Mouse (Mus musculus): ENCODE results near the gene Ist1. TPM values are rescaled to one million over a fixed set of nuclear protein-coding genes. Genes with fewer than 3 reads are reported as not detected.

The Ist1 gene
- 129 and 135 TPM in 2 replicates for polyA plus RNA-seq (2015; fragmentation: Nextera tagmentation; extraction: Ambion mirVana)

DNA sequence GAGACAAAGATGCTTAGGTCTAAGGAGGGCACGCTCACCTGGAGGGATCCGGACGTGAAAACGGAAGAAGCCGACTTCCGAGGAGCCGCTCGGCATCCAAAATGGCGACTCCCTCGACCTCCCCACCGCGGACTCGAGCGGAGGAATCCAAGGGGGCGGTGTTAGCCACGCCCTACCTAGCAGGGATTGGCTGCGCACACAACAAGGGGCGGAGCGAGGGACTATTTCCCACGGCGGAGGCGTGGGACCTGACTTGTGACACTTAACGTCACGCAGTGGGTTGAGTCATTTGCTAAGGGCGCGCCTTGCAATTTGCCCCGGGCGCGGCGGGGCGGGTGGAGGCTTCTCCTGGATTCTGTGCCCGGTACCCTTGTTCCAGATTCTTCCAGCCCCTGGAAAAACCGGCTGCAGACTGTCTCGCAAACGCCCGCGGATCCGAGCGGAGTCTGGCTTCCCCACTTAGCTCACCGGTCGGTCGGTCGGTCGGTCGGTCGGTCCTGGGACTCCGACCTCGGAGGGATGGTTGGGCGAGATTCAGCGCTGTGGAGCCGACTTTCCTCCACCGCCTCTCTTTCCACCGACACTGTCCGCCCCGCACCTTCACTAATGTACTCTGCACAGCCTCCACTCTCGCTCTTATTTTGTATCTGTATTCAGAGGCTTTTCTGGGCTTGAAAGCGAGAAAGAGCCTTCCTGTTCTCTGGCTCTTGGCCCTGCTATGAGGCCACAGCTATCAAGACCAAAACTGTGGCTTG, at the start of gene Ist1:
Gene Ist1, minus strand, starts transcription at position 115 of the 755 bp plus-strand sequence.
- Histone ChIP-seq H3K4me1 (peaks cover 10% of the 10 kb centered on the region), H3K27me3 (replicated peaks) (no peaks in the 10 kb centered on the region), H3K4me3 (replicated peaks) (peak within 1 kb of the TSS; percentile 99), H3K36me3 (no peaks in the 10 kb centered on the region), H3K27ac (peak within 1 kb of the TSS; percentile 77), H3K4me2 (peak within 1 kb of the TSS; percentile 71), H3K9ac (peak within 1 kb of the TSS; percentile 92), H3K9me3 (no peaks in the 10 kb centered on the region)
- under 1% methylated on average over 57 of the region's 57 CpGs for WGBS
- peak; percentile 98 for ATAC-seq (ENCODE audit: insufficient read depth, low FRiP score, low read depth)

DNA sequence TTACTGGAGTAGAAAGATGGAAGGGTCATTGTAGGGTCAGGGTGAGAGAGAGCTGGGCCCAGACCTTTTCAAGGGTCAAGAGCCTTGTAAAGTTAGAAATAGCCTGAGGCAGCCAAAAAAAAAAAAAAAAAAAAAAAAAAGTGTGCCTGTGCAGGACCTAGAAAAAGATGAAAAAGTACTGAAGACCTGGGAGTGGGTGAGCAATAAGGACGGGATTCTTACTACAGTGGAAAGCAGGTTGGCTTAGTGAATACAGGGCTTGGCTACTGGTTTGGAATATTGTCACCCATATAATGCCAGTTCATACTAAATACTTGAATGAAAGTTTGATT, 45.0 kb upstream of the Ist1 start:
- H3K27me3 ChIP-seq (replicated peaks) = no peaks in the 10 kb centered on the region
- no peak for ATAC-seq (ENCODE audit: insufficient read depth, low FRiP score, low read depth)
- H3K4me2 ChIP-seq = peak overlapping the region; percentile 64
- 89% methylated on average over 1 of the region's 1 CpGs for WGBS
- peak overlapping the region; percentile 72; the same call in 1 of the 2 replicates for H3K27ac ChIP-seq
- H3K4me1 ChIP-seq = peaks cover 10% of the 10 kb centered on the region
- no peaks in the 10 kb centered on the region for H3K9me3 ChIP-seq
- peaks cover 11% of the 10 kb centered on the region for H3K36me3 ChIP-seq
- H3K9ac ChIP-seq = no peak overlapping the region; the same call in 1 of the 2 replicates
- H3K4me3 ChIP-seq (replicated peaks) = peak overlapping the region; percentile 98

DNA sequence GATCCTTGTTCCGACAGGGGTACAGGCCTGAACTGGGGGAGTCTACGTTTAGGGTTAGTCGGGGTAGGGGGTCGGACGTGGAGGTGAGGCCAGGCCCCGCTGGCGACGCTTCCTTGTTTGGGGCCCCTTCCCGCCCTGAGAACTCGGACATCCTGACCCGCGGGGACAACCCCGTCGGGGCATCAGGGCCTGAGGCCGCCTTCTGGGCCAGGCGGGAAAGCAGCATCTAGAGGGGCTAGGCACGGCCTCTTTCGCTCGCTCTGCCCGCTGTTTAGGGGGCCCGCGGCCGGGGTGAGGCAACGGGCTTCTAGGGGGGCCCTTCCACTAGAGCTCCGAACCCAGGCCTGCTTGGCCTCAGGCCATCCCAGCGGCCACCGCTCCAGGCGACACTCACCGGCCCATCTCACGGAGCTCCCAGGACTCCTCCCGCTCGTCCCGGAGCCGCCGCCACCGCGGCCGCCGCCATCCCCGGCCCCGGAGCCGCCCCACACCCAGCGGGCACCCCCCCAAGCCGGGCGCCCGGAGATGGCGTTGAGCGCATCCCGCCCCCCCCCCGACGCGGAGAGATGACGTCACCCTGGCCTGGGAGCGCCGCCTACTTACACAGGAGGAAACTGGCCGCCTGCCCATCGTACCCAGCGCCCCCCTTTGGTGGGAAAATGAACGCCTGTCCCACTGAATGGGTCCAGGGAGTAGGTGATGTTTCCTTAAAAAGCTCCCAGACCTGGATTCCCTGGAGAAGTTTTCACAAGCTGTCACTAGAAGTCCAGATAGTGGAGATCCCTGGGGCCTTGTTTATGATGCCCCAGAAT, 44.4 kb upstream of the Ist1 start, which contains the start of gene Atxn1l:
Gene Atxn1l, minus strand, starts transcription at position 503 of the 812 bp plus-strand sequence.
- Histone ChIP-seq H3K9ac (peak within 1 kb of the TSS; percentile 92), H3K36me3 (peaks cover 17% of the 10 kb centered on the region), H3K27ac (peak within 1 kb of the TSS; percentile 72; the same call in 1 of the 2 replicates), H3K9me3 (no peaks in the 10 kb centered on the region), H3K4me2 (peak within 1 kb of the TSS; percentile 64), H3K27me3 (replicated peaks) (no peaks in the 10 kb centered on the region), H3K4me3 (replicated peaks) (peak within 1 kb of the TSS; percentile 98), H3K4me1 (peaks cover 10% of the 10 kb centered on the region)
- WGBS = under 1% methylated on average over 58 of the region's 59 CpGs
- ATAC-seq (ENCODE audit: insufficient read depth, low FRiP score, low read depth) = peak; percentile 84

DNA sequence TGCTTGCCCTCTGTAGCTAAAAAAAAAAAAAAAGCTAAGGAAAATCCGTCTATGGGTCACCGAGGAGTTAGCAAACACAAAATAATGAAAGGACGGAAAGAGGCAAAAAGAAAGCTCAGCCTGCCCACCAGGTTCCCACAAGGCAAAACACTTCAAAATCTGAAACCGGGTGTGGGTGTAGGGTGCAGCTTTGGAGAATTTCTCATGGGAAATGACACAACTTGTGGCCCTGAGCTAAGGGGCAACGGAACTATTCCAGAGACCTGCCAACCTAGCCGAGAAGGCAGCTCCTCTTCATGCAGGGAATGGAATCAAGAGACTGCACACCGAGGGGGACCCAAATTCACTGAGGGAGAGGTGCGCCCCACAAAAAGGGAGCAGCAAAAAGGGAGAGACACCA, 43.8 kb upstream of the Ist1 start:
- Histone ChIP-seq H3K4me3 (replicated peaks) (peak overlapping the region; percentile 98), H3K36me3 (peaks cover 23% of the 10 kb centered on the region), H3K9me3 (no peaks in the 10 kb centered on the region), H3K27ac (peak overlapping the region; percentile 72; the same call in 1 of the 2 replicates), H3K4me1 (peaks cover 10% of the 10 kb centered on the region), H3K4me2 (peak overlapping the region; percentile 64), H3K27me3 (replicated peaks) (no peaks in the 10 kb centered on the region), H3K9ac (peak overlapping the region; percentile 92)
- ATAC-seq (ENCODE audit: insufficient read depth, low FRiP score, low read depth) = no peak
- whole genome bisulfite sequencing = 5% methylated on average over 8 of the region's 8 CpGs

DNA sequence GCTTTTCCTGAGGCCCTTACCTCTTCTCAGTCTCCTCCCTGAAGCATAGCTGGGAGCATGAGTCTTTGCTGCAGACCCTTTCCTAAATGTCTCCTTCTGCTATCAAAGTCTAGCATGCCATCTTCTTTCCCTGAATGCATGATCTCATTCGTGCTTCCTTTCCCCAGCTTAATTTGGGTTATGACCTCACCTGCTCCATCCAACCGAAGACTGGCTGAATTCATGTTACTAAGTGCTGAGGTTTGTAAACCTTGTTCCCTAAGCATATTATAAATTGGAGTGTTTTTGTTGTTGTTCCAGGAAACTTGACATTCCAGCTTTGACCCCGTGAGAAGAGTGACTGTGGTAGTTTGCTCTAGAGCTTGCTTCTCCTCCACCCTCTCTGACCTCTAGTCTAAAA, 41.0 kb upstream of the Ist1 start:
- ATAC-seq (ENCODE audit: insufficient read depth, low FRiP score, low read depth) = no peak
- WGBS = 90% methylated on average over 3 of the region's 3 CpGs
- no peak overlapping the region for H3K27ac ChIP-seq
- peaks cover 10% of the 10 kb centered on the region for H3K4me1 ChIP-seq
- H3K36me3 ChIP-seq = peaks cover 35% of the 10 kb centered on the region
- H3K9ac ChIP-seq = no peak overlapping the region
- no peak overlapping the region for H3K4me3 ChIP-seq (replicated peaks)
- no peaks in the 10 kb centered on the region for H3K27me3 ChIP-seq (replicated peaks)
- no peak overlapping the region for H3K4me2 ChIP-seq
- H3K9me3 ChIP-seq = no peaks in the 10 kb centered on the region

DNA sequence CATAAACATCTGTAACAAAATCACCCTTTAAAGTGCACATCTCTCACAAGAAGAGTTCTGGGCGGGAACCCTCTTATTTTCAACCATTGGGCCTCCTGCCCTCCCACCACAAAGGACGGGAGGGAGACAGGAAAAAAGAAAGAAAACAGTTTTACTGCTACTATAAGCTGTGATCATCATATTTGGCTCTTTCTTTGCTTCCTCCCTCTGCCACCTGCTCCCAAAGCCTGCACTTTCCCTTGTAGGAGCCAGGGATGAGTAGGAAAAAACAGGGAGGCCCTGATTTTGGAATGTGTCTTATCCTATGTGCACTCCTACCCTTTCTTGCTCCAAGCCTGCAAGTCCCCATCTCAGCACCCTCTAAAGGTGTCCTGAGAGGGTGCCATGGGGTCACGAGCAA, 38.0 kb upstream of the Ist1 start:
- peaks cover 43% of the 10 kb centered on the region for H3K36me3 ChIP-seq
- H3K4me2 ChIP-seq = no peak overlapping the region
- 82% methylated on average over 3 of the region's 3 CpGs for WGBS
- no peak overlapping the region for H3K4me3 ChIP-seq (replicated peaks)
- no peak for ATAC-seq (ENCODE audit: insufficient read depth, low FRiP score, low read depth)
- no peaks in the 10 kb centered on the region for H3K4me1 ChIP-seq
- H3K9me3 ChIP-seq = no peaks in the 10 kb centered on the region
- H3K9ac ChIP-seq = no peak overlapping the region
- no peaks in the 10 kb centered on the region for H3K27me3 ChIP-seq (replicated peaks)
- no peak overlapping the region for H3K27ac ChIP-seq

DNA sequence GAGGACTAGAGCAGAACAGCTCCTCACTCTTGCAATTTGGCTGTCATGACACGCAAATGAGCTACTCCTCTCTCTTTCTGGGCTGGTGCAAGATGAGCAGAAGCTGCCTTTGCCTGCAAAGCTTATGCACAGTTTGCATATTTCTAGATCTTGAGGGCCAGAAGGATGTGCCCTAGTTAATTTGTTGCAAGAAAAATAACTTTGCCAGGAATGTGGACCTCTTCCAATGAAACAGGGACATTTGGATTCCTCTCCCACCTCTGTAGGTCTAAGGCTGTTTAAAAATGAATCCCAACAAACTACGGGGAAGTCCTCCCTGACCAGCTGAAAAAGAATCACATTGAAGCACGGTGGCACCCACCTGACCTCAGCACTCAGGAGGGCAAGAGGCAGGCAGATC, 32.0 kb upstream of the Ist1 start:
- peaks cover 46% of the 10 kb centered on the region for H3K36me3 ChIP-seq
- 88% methylated on average over 3 of the region's 3 CpGs for WGBS

DNA sequence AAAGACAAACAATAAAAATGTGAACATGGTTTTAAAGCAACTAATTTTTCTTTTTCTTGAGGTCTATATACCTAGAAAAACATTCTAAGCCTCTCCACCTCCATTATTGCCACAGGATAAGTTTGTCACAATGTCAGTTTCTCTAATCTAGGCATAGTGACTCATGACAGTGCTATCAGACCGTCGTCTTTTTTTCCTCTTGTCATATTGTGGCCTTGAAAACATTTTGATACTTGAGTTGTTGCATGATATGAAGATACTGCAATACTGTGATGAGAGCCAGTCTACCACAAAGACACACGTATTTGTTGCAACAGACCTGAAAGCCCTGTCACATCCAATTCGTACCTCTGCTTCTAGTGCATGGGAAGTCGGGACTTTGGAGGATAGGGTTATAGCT, 21.9 kb upstream of the Ist1 start:
- Histone ChIP-seq H3K4me1 (no peaks in the 10 kb centered on the region), H3K36me3 (peaks cover 60% of the 10 kb centered on the region), H3K4me3 (replicated peaks) (no peak overlapping the region), H3K27me3 (replicated peaks) (no peaks in the 10 kb centered on the region), H3K9ac (no peak overlapping the region), H3K4me2 (no peak overlapping the region), H3K9me3 (no peaks in the 10 kb centered on the region), H3K27ac (no peak overlapping the region)
- ATAC-seq (ENCODE audit: insufficient read depth, low FRiP score, low read depth) = no peak
- WGBS = 88% methylated on average over 5 of the region's 5 CpGs

More for the DNA sequence above, 32.0 kb upstream of the Ist1 start:
- no peak overlapping the region for H3K4me3 ChIP-seq (replicated peaks)
- no peak for ATAC-seq (ENCODE audit: insufficient read depth, low FRiP score, low read depth)
- H3K9ac ChIP-seq = no peak overlapping the region
- no peak overlapping the region for H3K4me2 ChIP-seq
- H3K9me3 ChIP-seq = no peaks in the 10 kb centered on the region
- no peak overlapping the region for H3K27ac ChIP-seq
- H3K4me1 ChIP-seq = no peaks in the 10 kb centered on the region
- H3K27me3 ChIP-seq (replicated peaks) = no peaks in the 10 kb centered on the region

DNA sequence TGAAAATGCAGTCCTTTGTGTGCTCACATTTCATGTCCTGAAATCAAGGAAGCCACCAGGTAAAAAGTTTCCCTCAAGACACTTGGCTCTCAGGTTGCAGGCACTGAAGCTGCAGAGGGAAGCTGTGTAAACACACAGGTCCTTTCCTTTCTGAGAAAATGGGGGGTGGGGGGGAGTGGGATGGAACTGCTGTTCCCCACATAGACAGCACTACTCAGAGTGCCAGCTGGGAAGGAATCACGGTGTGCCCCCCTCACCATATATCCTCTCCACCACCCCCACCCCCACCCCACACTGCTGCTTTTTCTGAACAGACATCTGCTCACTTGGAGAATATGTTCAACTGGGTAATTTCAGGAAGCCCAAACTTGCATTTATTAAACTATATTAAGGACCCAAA, 19.5 kb upstream of the Ist1 start:
- no peak for ATAC-seq (ENCODE audit: insufficient read depth, low FRiP score, low read depth)
- H3K36me3 ChIP-seq = peaks cover 52% of the 10 kb centered on the region
- no peaks in the 10 kb centered on the region for H3K9me3 ChIP-seq
- no peak overlapping the region for H3K4me2 ChIP-seq
- H3K4me3 ChIP-seq (replicated peaks) = no peak overlapping the region
- H3K27ac ChIP-seq = no peak overlapping the region
- peaks cover 2% of the 10 kb centered on the region; the same call in 1 of the 2 replicates for H3K4me1 ChIP-seq
- no peak overlapping the region for H3K9ac ChIP-seq
- 69% methylated on average over 1 of the region's 1 CpGs for WGBS
- H3K27me3 ChIP-seq (replicated peaks) = no peaks in the 10 kb centered on the region

DNA sequence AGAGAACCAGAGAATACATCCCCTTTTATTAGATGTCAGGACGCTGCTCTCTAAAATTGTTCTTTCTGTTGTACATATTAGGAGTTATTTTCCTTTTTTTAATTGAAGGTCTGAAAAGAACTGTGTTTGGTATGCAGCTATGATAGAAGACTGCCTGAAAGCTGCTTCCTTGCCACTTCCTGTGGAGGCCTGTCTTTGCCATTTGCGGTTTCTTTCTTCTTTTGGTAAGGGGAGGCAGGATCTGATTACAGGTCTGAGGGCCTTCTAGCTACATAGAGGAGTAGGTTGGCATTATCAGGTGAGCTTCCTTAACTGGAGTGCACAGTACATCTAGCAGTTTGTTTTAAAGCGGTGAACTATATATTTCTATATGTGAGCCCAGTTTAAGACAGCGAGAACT, 14.9 kb upstream of the Ist1 start:
- WGBS = 92% methylated on average over 4 of the region's 4 CpGs
- ATAC-seq (ENCODE audit: insufficient read depth, low FRiP score, low read depth) = no peak

DNA sequence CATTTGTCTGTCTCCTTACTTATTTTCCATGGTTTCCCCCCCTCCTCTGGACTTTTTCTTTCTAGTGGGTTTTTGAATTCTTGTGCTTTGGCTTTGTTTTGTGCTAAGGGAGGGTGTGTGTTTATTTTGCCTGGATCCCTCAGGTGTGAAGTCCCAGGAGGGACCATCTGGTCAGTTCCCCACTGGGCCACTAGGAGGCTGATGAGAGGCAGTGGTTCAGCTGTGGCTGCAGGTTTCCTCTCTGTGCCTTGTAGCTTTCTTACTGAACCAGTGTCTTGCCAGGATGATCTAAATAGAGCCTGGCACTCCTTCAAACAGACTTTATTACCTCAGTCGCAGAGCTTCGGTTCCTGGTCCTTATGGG, 13.8 kb upstream of the Ist1 start:
- Histone ChIP-seq H3K9ac (no peak overlapping the region), H3K27ac (no peak overlapping the region), H3K9me3 (no peaks in the 10 kb centered on the region), H3K27me3 (replicated peaks) (no peaks in the 10 kb centered on the region), H3K36me3 (peaks cover 26% of the 10 kb centered on the region), H3K4me2 (peak overlapping the region; percentile 81), H3K4me1 (peaks cover 22% of the 10 kb centered on the region), H3K4me3 (replicated peaks) (peak overlapping the region; percentile 98)
- 14% methylated on average over 2 of the region's 2 CpGs for WGBS
- no peak for ATAC-seq (ENCODE audit: insufficient read depth, low FRiP score, low read depth)

More for the DNA sequence above, 14.9 kb upstream of the Ist1 start:
- Histone ChIP-seq H3K9me3 (no peaks in the 10 kb centered on the region), H3K27me3 (replicated peaks) (no peaks in the 10 kb centered on the region), H3K27ac (no peak overlapping the region), H3K9ac (no peak overlapping the region), H3K36me3 (peaks cover 36% of the 10 kb centered on the region), H3K4me2 (no peak overlapping the region), H3K4me1 (peaks cover 22% of the 10 kb centered on the region), H3K4me3 (replicated peaks) (no peak overlapping the region)
